Mouse (Mus musculus): ENCODE results near the gene Timm23. TPM values are rescaled to one million over a fixed set of nuclear protein-coding genes. Genes with fewer than 3 reads are reported as not detected.

Gene Timm23
- polyA plus RNA-seq, 1 experiment from 2014 or later = 305 TPM

- Histone ChIP-seq H3K9me3 (replicated peaks; ENCODE audit: low read length) (no peaks in the 10 kb centered on the region), H3K27me3 (ENCODE audit: insufficient read depth, low read length) (no peaks in the 10 kb centered on the region), H3K9ac (ENCODE audit: low read depth, low read length) (no peak overlapping the region), H3K36me3 (ENCODE audit: insufficient read depth, low read length) (no peaks in the 10 kb centered on the region), H3K27ac (no peak overlapping the region), H3K4me1 (replicated peaks; ENCODE audit: insufficient read depth, low read length) (no peaks in the 10 kb centered on the region), H3K4me2 (ENCODE audit: low read length) (peak overlapping the region; percentile 92; the same call in 1 of the 2 replicates), H3K4me3 (replicated peaks; ENCODE audit: low read depth, low read length) (no peak overlapping the region)
- TF ChIP-seq CTCF (IDR thresholded peaks at IDR 0.05; ENCODE audit: low read depth) = no peak
- no peak for DNase-seq (ENCODE audit: low spot score)
- WGBS = 83% methylated on average over 5 of the region's 5 CpGs
- no peak for ATAC-seq (replicated peaks; ENCODE audit: low FRiP score, low read depth)
Observed at GRCm38 (mm10) chr14:32167326-32167725, 34.4 kb downstream of the Timm23 start.

- no peak for TF ChIP-seq CTCF (IDR thresholded peaks at IDR 0.05; ENCODE audit: low read depth)
- no peaks in the 10 kb centered on the region for H3K4me1 ChIP-seq (replicated peaks; ENCODE audit: insufficient read depth, low read length)
- peak overlapping the region; percentile 92 for H3K4me2 ChIP-seq (ENCODE audit: low read length)
- DNase-seq (ENCODE audit: low spot score) (no peak), ATAC-seq (replicated peaks; ENCODE audit: low FRiP score, low read depth) (no peak)
- H3K36me3 ChIP-seq (ENCODE audit: insufficient read depth, low read length) = no peaks in the 10 kb centered on the region
- no peaks in the 10 kb centered on the region for H3K27me3 ChIP-seq (ENCODE audit: insufficient read depth, low read length)
- H3K9me3 ChIP-seq (replicated peaks; ENCODE audit: low read length) = no peaks in the 10 kb centered on the region
- WGBS = 52% methylated on average over 1 of the region's 1 CpGs
- H3K9ac ChIP-seq (ENCODE audit: low read depth, low read length) = no peak overlapping the region
- H3K4me3 ChIP-seq (replicated peaks; ENCODE audit: low read depth, low read length) = 0 out of 2 replicates have a peak overlapping the region, but pooled peaks have one; percentile 46
- H3K27ac ChIP-seq = no peak overlapping the region
Observed at GRCm38 (mm10) chr14:32166840-32167239, 34.9 kb downstream of the Timm23 start.

GRCm38 (mm10) chr14:32166062-32166441 lies 35.6 kb downstream of the Timm23 start:
- Histone ChIP-seq H3K27ac (0 out of 2 replicates have a peak overlapping the region, but pooled peaks have one; percentile 88), H3K4me3 (replicated peaks; ENCODE audit: low read depth, low read length) (peak overlapping the region; percentile 46; the same call in 1 of the 2 replicates), H3K36me3 (ENCODE audit: insufficient read depth, low read length) (no peaks in the 10 kb centered on the region), H3K9ac (ENCODE audit: low read depth, low read length) (0 out of 2 replicates have a peak overlapping the region, but pooled peaks have one; percentile 58), H3K27me3 (ENCODE audit: insufficient read depth, low read length) (no peaks in the 10 kb centered on the region), H3K9me3 (replicated peaks; ENCODE audit: low read length) (no peaks in the 10 kb centered on the region), H3K4me1 (replicated peaks; ENCODE audit: insufficient read depth, low read length) (no peaks in the 10 kb centered on the region), H3K4me2 (ENCODE audit: low read length) (peak overlapping the region; percentile 92)
- WGBS = 50% methylated on average over 2 of the region's 2 CpGs
- DNase-seq (ENCODE audit: low spot score) = no peak
- ATAC-seq (replicated peaks; ENCODE audit: low FRiP score, low read depth) = no peak
- no peak for TF ChIP-seq CTCF (IDR thresholded peaks at IDR 0.05; ENCODE audit: low read depth)

- Histone ChIP-seq H3K36me3 (ENCODE audit: insufficient read depth, low read length) (no peaks in the 10 kb centered on the region), H3K27ac (peak overlapping the region; percentile 88), H3K9ac (ENCODE audit: low read depth, low read length) (peak overlapping the region; percentile 58), H3K4me2 (ENCODE audit: low read length) (peak overlapping the region; percentile 92), H3K4me1 (replicated peaks; ENCODE audit: insufficient read depth, low read length) (0 out of 2 replicates have a peak, but pooled peaks cover 3% of the 10 kb centered on the region), H3K27me3 (ENCODE audit: insufficient read depth, low read length) (no peaks in the 10 kb centered on the region), H3K9me3 (replicated peaks; ENCODE audit: low read length) (no peaks in the 10 kb centered on the region), H3K4me3 (replicated peaks; ENCODE audit: low read depth, low read length) (peak overlapping the region; percentile 46)
- TF ChIP-seq CTCF (IDR thresholded peaks at IDR 0.05; ENCODE audit: low read depth) = peak; percentile 26; the same call in 1 of the 2 replicates
- DNase-seq (ENCODE audit: low spot score) (peak; percentile 85), ATAC-seq (replicated peaks; ENCODE audit: low FRiP score, low read depth) (peak; percentile 91)
- under 1% methylated on average over 42 of the region's 42 CpGs for WGBS
Observed at GRCm38 (mm10) chr14:32165278-32166061, 36.2 kb downstream of the Timm23 start.

GRCm38 (mm10) chr14:32164173-32165051 lies 37.3 kb downstream of the Timm23 start:
- no peaks in the 10 kb centered on the region for H3K9me3 ChIP-seq (replicated peaks; ENCODE audit: low read length)
- peak overlapping the region; percentile 92; the same call in 1 of the 2 replicates for H3K4me2 ChIP-seq (ENCODE audit: low read length)
- no peaks in the 10 kb centered on the region for H3K27me3 ChIP-seq (ENCODE audit: insufficient read depth, low read length)
- no peaks in the 10 kb centered on the region for H3K36me3 ChIP-seq (ENCODE audit: insufficient read depth, low read length)
- 76% methylated on average over 8 of the region's 8 CpGs for WGBS
- ATAC-seq (replicated peaks; ENCODE audit: low FRiP score, low read depth) (no peak), DNase-seq (ENCODE audit: low spot score) (no peak)
- TF ChIP-seq CTCF (IDR thresholded peaks at IDR 0.05; ENCODE audit: low read depth) = no peak
- no peak overlapping the region for H3K4me3 ChIP-seq (replicated peaks; ENCODE audit: low read depth, low read length)
- peak overlapping the region; percentile 88; the same call in 1 of the 2 replicates for H3K27ac ChIP-seq
- 0 out of 2 replicates have a peak, but pooled peaks cover 5% of the 10 kb centered on the region for H3K4me1 ChIP-seq (replicated peaks; ENCODE audit: insufficient read depth, low read length)
- no peak overlapping the region for H3K9ac ChIP-seq (ENCODE audit: low read depth, low read length)

Data from kidney, postnatal 0 days (tissue).